Mouse (Mus musculus) heart, adult 2 months (tissue): ENCODE measurements at regions not wholly inside any gene's neighbourhood (a gene's known extent, or its start where the extent isn't known, plus 50 kb on each side); places are given as distances from the start of the nearest gene placed in this dataset.

Source experiments
- CTCF ChIP-seq: fragments of 200-600 bp; IDR thresholded peaks from 2 replicates; pipeline ENCODE4 v1.8.1; 2022; ENCODE audit warnings: antibody characterized with exemption, mild to moderate bottlenecking, moderate library complexity
- EP300 ChIP-seq: fragments of 200-500 bp; IDR thresholded peaks from 2 replicates; pipeline ENCODE4 v1.6.1; 2011; ENCODE audit warnings: low read depth, low read length, control low read depth; ENCODE audit not compliant: insufficient read depth
- POLR2A ChIP-seq: fragments of 200-500 bp; IDR thresholded peaks from 2 replicates; pipeline ENCODE4 v1.6.1; 2011; ENCODE audit warnings: mild to moderate bottlenecking, low read depth, low read length, control low read depth; ENCODE audit not compliant: insufficient read depth

DNA sequence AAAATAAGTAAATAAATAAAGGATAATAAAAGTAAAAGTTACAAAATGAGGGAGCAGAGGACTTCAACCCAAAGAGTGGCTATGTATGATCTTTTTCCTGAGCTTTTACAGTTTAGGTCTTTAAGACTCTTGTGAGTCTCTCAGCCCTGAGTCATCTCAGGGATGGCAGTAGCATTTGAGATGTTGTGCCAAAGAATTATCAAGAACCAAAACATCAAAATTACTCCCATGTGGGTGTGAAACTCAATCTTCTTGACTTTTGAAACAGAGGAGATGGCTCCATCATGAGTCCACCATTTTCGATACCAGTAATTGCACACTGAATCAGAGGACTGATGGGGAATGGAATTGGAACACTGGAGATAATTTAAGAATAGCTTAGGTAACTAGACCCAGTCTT is 174.0 kb upstream of the Egflam start:
- TF ChIP-seq EP300 (no peak), POLR2A (no peak), CTCF (no peak)
